Mouse (Mus musculus) lung, embryonic 14.5 days (tissue): ENCODE measurements at regions not wholly inside any gene's neighbourhood (a gene's known extent, or its start where the extent isn't known, plus 50 kb on each side); places are given as distances from the start of the nearest gene placed in this dataset.

ENCODE experiments used
- ATAC-seq: fragments of 200-750 bp; cut with Nextera tagmentation; 2 replicates; pipeline ENCODE4 v1.8.0; 2017; ENCODE audit warnings: mild to moderate bottlenecking, moderate TSS enrichment, moderate library complexity; ENCODE audit not compliant: insufficient read depth
- DNase-seq: peaks from one replicate; pipeline ENCODE4 v3.0.0-alpha.2; 2015
- H3K27ac ChIP-seq: fragments of 300-500 bp; sonication (generic); 2 replicates; pipeline ENCODE4 v1.5.1; 2014; ENCODE audit warnings: low read depth, mild to moderate bottlenecking, moderate library complexity
- H3K27me3 ChIP-seq: fragments of 300-500 bp; sonication (generic); 2 replicates; pipeline ENCODE4 v1.6.1; 2014; ENCODE audit warnings: low read length, control low read depth; ENCODE audit not compliant: insufficient read depth
- H3K36me3 ChIP-seq: fragments of 300-500 bp; sonication (generic); 2 replicates; pipeline ENCODE4 v1.6.1; 2014; ENCODE audit warnings: control low read depth; ENCODE audit not compliant: insufficient read depth
- H3K4me1 ChIP-seq: fragments of 300-500 bp; sonication (generic); 2 replicates; pipeline ENCODE4 v1.6.1; 2014; ENCODE audit warnings: antibody characterized with exemption, control low read depth; ENCODE audit not compliant: insufficient read depth
- H3K4me2 ChIP-seq: fragments of 300-500 bp; sonication (generic); 2 replicates; pipeline ENCODE4 v1.6.1; 2014; ENCODE audit warnings: mild to moderate bottlenecking
- H3K4me3 ChIP-seq: fragments of 300-500 bp; sonication (generic); 2 replicates; pipeline ENCODE4 v1.5.1; 2014; ENCODE audit warnings: low read depth, low read length
- H3K9ac ChIP-seq: fragments of 300-500 bp; sonication (generic); 2 replicates; pipeline ENCODE4 v1.6.1; 2014
- H3K9me3 ChIP-seq: fragments of 300-500 bp; sonication (generic); 2 replicates; pipeline ENCODE4 v1.6.1; 2016; ENCODE audit warnings: low read depth, low read length, control low read depth
- CTCF ChIP-seq: IDR thresholded peaks from 2 replicates; pipeline ENCODE4 v1.5.1; 2016; ENCODE audit warnings: antibody characterized with exemption, low read depth
- WGBS: fragments of 180-500 bp; shearing (Covaris S2); extraction: QIAGEN DNeasy Blood & Tissue Kit; methylation state at CpG from one replicate; pipeline ENCODE4 v1.1.7; 2014; 5-methylcytosine and 5-hydroxymethylcytosine counted together

- Histone ChIP-seq H3K36me3 (no peaks in the 10 kb centered on the region), H3K4me3 (no peak overlapping the region), H3K27me3 (no peaks in the 10 kb centered on the region), H3K4me1 (peaks cover 11% of the 10 kb centered on the region), H3K4me2 (no peak overlapping the region; the same call in 1 of the 2 replicates), H3K27ac (peak overlapping the region; percentile 89), H3K9me3 (no peaks in the 10 kb centered on the region), H3K9ac (no peak overlapping the region)
- TF ChIP-seq CTCF = no peak
- 22% methylated on average over 8 of the region's 8 CpGs for WGBS
- ATAC-seq = peak; percentile 90
- DNase-seq = peak; percentile 74
These were observed 215.1 kb downstream of the Sox4 start for GRCm38 (mm10) chr13:28738160-28739100.

GRCm38 (mm10) chr13:28732475-28732874, 221.0 kb downstream of the Sox4 start:
- no peak for TF ChIP-seq CTCF
- no peak overlapping the region for H3K9ac ChIP-seq
- peaks cover 7% of the 10 kb centered on the region; the same call in 1 of the 2 replicates for H3K4me1 ChIP-seq
- no peak overlapping the region for H3K27ac ChIP-seq
- H3K36me3 ChIP-seq = no peaks in the 10 kb centered on the region
- DNase-seq = peak; percentile 40
- 35% methylated on average over 1 of the region's 1 CpGs for WGBS
- no peak overlapping the region for H3K4me2 ChIP-seq
- no peak overlapping the region for H3K4me3 ChIP-seq
- ATAC-seq = no peak
- no peaks in the 10 kb centered on the region for H3K9me3 ChIP-seq
- H3K27me3 ChIP-seq = no peaks in the 10 kb centered on the region

DNA sequence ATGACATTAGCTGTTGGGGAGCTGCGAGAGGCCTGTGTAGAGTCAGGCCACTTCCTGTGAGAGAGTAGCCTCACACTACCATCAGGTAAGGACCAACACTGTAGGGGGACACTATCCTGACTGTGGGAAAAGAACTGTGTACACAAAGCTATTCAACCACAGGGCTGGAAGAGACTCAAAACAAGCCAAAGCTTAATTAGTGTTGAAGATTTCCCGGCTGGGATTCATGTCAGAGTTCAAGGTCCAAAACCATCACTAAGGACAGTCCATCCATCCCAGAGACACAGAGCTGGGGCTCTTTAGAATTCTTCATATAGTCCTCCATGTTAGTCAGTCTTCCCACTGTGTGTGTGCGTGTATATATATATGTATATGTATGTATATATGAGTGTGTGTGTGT, 221.5 kb downstream of the Sox4 start:
- no peak for TF ChIP-seq CTCF
- no peak overlapping the region for H3K4me2 ChIP-seq
- no peak for DNase-seq
- H3K4me1 ChIP-seq = peaks cover 7% of the 10 kb centered on the region; the same call in 1 of the 2 replicates
- no peak for ATAC-seq
- WGBS = 79% methylated on average over 3 of the region's 3 CpGs
- H3K4me3 ChIP-seq = no peak overlapping the region
- no peak overlapping the region for H3K9ac ChIP-seq
- no peaks in the 10 kb centered on the region for H3K27me3 ChIP-seq
- no peak overlapping the region for H3K27ac ChIP-seq
- H3K9me3 ChIP-seq = no peaks in the 10 kb centered on the region
- H3K36me3 ChIP-seq = no peaks in the 10 kb centered on the region

DNA sequence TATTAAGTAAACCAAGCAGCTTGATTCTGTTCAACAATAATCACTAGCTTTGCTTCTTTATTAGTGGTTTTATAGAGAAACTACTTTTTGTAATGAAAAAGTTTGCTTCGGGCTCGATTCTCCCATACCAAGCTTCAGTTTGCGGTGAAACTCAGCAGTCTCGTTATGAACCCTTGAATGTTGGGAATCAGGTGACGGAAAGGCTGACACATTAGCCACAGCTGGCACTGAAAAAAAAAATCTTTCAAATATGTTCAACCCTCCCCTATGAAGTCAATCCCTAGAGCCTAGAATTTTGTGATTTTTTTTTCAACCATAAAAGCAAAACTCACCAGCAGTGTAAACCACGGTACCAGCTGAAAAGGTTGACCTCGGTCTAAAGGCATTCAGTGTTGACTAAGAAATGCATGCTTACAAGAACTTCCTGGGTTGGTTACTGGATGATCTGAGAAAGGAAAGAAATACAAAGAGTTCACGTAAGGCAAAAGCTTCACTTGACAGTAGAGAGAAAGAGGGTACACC, 223.4 kb downstream of the Sox4 start:
- no peak for DNase-seq
- H3K36me3 ChIP-seq = no peaks in the 10 kb centered on the region
- no peaks in the 10 kb centered on the region for H3K9me3 ChIP-seq
- no peaks in the 10 kb centered on the region for H3K27me3 ChIP-seq
- ATAC-seq = no peak
- no peak overlapping the region for H3K4me2 ChIP-seq
- H3K9ac ChIP-seq = no peak overlapping the region
- WGBS = 76% methylated on average over 8 of the region's 8 CpGs
- no peak overlapping the region for H3K4me3 ChIP-seq
- H3K4me1 ChIP-seq = peaks cover 7% of the 10 kb centered on the region; the same call in 1 of the 2 replicates
- no peak for TF ChIP-seq CTCF
- no peak overlapping the region for H3K27ac ChIP-seq

DNA sequence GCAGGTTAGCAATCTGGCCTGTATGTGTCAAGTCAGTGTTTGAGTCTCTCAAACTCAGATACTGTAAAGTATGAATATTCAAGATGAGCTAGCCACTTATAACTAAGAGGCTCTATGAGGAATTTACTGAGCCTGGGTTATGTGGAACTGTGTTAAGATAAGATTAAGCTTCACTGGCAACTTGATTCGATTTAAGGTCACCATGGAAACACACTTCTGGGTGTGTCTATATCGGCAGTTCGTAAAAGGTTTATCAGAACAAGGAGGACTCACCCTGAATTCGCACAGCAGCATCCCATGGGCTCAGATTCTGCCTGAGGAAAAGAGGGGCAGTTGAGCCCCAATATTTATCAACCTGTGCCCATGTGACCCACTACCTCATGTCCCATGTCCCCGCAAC, 224.7 kb downstream of the Sox4 start:
- no peak for TF ChIP-seq CTCF
- Histone ChIP-seq H3K4me2 (no peak overlapping the region), H3K9me3 (no peaks in the 10 kb centered on the region), H3K4me3 (no peak overlapping the region), H3K36me3 (no peaks in the 10 kb centered on the region), H3K9ac (no peak overlapping the region), H3K4me1 (peaks cover 7% of the 10 kb centered on the region; the same call in 1 of the 2 replicates), H3K27me3 (no peaks in the 10 kb centered on the region), H3K27ac (no peak overlapping the region)
- DNase-seq = no peak
- no peak for ATAC-seq
- WGBS = 71% methylated on average over 5 of the region's 5 CpGs

- H3K4me3 ChIP-seq = no peak overlapping the region
- ATAC-seq (peak; percentile 32; the same call in 1 of the 2 replicates), DNase-seq (peak; percentile 68)
- no peak overlapping the region for H3K27ac ChIP-seq
- peaks cover 8% of the 10 kb centered on the region; the same call in 1 of the 2 replicates for H3K4me1 ChIP-seq
- H3K27me3 ChIP-seq = no peaks in the 10 kb centered on the region
- WGBS = 51% methylated on average over 3 of the region's 3 CpGs
- no peak for TF ChIP-seq CTCF
- no peaks in the 10 kb centered on the region for H3K36me3 ChIP-seq
- no peak overlapping the region for H3K4me2 ChIP-seq
- no peak overlapping the region for H3K9ac ChIP-seq
- H3K9me3 ChIP-seq = no peaks in the 10 kb centered on the region
These were observed 229.2 kb downstream of the Sox4 start for GRCm38 (mm10) chr13:28724300-28724699.

DNA sequence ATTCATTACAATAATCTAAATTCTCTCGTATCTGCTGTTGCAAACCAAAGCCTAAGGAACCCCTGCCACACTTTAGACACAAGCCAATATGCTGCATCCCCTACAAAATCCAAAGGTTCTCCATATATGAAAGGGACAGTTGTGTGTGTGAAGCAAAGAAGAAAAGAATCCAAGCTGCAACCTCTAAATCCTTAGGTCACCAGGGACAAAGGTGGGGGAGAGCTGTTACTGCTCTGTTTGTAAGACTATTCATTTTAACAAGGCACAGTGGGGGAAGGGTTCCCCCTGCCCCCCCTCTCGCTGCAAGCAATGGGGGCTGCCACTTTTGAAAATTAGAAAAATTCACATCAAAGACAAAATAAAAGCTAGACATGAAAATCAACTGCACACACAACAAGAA, 231.4 kb downstream of the Sox4 start:
- no peak overlapping the region for H3K9ac ChIP-seq
- ATAC-seq (no peak), DNase-seq (no peak)
- H3K4me2 ChIP-seq = no peak overlapping the region
- 85% methylated on average over 2 of the region's 2 CpGs for WGBS
- H3K4me1 ChIP-seq = peaks cover 15% of the 10 kb centered on the region
- 0 out of 2 replicates have a peak overlapping the region, but pooled peaks have one; percentile 0 for H3K27ac ChIP-seq
- no peak for TF ChIP-seq CTCF
- H3K4me3 ChIP-seq = no peak overlapping the region
- no peaks in the 10 kb centered on the region for H3K27me3 ChIP-seq
- H3K9me3 ChIP-seq = no peaks in the 10 kb centered on the region
- H3K36me3 ChIP-seq = no peaks in the 10 kb centered on the region
